Comparison of ENCODE assay signal across 19 mouse cellular contexts in the genomic region with DNA sequence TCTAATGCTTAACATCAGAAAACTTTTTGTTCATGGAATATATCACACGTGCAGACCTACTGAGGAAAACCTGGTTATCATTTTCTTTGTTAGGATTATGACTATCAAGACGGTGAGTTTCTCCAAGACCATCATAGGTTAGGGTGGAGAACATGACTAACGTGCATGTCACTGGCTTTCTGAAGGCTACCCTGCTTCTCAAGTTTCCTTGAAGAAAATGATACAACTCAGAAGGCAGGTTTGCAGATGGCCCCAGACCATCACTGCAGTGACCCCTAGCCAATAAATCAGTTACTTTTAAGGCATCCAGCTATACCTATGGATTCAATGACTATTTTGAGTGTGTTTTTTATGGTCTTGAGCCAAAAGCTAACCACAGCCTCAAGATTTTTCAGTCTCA. TPM values are rescaled to one million over a fixed set of nuclear protein-coding genes. Genes with fewer than 3 reads are reported as not detected.
"Had no signal": no experiment of that assay in that cellular context is flagged by ENCODE, and none has a peak within 500 bp of the region (broad histone marks: within the 10 kb centered on the region; RNA-seq: fewer than 3 reads in every experiment).

No protein-coding gene starts in this region.

- H3K27ac ChIP-seq: midbrain, embryonic 10.5 days; midbrain, embryonic 12.5 days; neural tube, embryonic 13.5 days; neural tube, embryonic 15.5 days had no signal

- H3K4me2 ChIP-seq: lung, embryonic 14.5 days; midbrain, embryonic 12.5 days; neural tube, embryonic 13.5 days; neural tube, embryonic 15.5 days had no signal

- H3K4me3 ChIP-seq: midbrain, embryonic 10.5 days; midbrain, embryonic 12.5 days; myocyte; neural tube, embryonic 13.5 days; neural tube, embryonic 15.5 days had no signal

- H3K36me3 ChIP-seq: midbrain, embryonic 10.5 days; midbrain, embryonic 12.5 days; neural tube, embryonic 13.5 days; neural tube, embryonic 15.5 days had no signal

- H3K9me3 ChIP-seq: midbrain, embryonic 10.5 days; midbrain, embryonic 12.5 days; neural tube, embryonic 13.5 days; neural tube, embryonic 15.5 days had no signal

- H3K27me3 ChIP-seq: midbrain, embryonic 12.5 days; neural tube, embryonic 13.5 days; neural tube, embryonic 15.5 days had no signal

- H3K4me1 ChIP-seq: midbrain, embryonic 10.5 days; midbrain, embryonic 12.5 days; neural tube, embryonic 15.5 days had no signal

- H3K9ac ChIP-seq: lung, embryonic 14.5 days; midbrain, embryonic 12.5 days; neural tube, embryonic 13.5 days; neural tube, embryonic 15.5 days had no signal

- DNase-seq: lung, embryonic 14.5 days; lung, postnatal 10 days; lung, postnatal 4 days; midbrain, embryonic 14.5 days; retina, postnatal 1 day; right cerebral cortex, adult 18-20 months; right cerebral cortex, postnatal 25 days; right cerebral cortex, postnatal 4 days; spleen, adult 18-20 months; thymus, adult 18-20 months; thymus, postnatal 14 days; thymus, postnatal 36 days had no signal

- ATAC-seq: midbrain, embryonic 16.5 days had no signal

RNA-seq across cellular contexts. Expression of gene Prrx1, which starts 38.6 kb away (rescaled TPM):
- total RNA-seq: megakaryocyte-erythroid progenitor cell, adult 5-6 weeks had no signal
